Mouse (Mus musculus): ENCODE measurements around the gene Hoxd10. TPM values are rescaled to one million over a fixed set of nuclear protein-coding genes. Genes with fewer than 3 reads are reported as not detected.

Hoxd10 gene
- total and polyA plus RNA-seq, 3 experiments, result not detected

- H3K4me1 ChIP-seq (ENCODE audit: control insufficient read depth, insufficient read depth, low read length), result no peaks in the 10 kb centered on the region
- no peak overlapping the region for H3K27ac ChIP-seq
- H3K4me3 ChIP-seq, result no peak overlapping the region
- H3K9ac ChIP-seq (ENCODE audit: low read depth, low read length), result no peak overlapping the region
- no peak for TF ChIP-seq EP300 (IDR thresholded peaks at IDR 0.05; ENCODE audit: insufficient read depth, low read depth, low read length)
- no peak for TF ChIP-seq POLR2A (IDR thresholded peaks at IDR 0.05; ENCODE audit: insufficient read depth, low read depth, low read length)
- DNase-seq, result no peak
- H3K36me3 ChIP-seq (ENCODE audit: control insufficient read depth, insufficient read depth, low read length), result no peaks in the 10 kb centered on the region
- WGBS, result 16% methylated on average over 17 of the region's 17 CpGs
- intact Hi-C loops (cut with DNase I), result loop anchor here (2.0 kb wide), 1 partner anchor 353 kb away; no protein-coding TSS in a partner anchor
- no peaks in the 10 kb centered on the region for H3K79me2 ChIP-seq (replicated peaks; ENCODE audit: control insufficient read depth, insufficient read depth, low read length)
- H3K27me3 ChIP-seq (ENCODE audit: control insufficient read depth, insufficient read depth, low read length), result peaks cover 31% of the 10 kb centered on the region
Measured at GRCm38 (mm10) chr2:74653781-74654535, 37.8 kb upstream of the Hoxd10 start.

- H3K4me3 ChIP-seq, result no peak overlapping the region
- H3K79me2 ChIP-seq (replicated peaks; ENCODE audit: control insufficient read depth, insufficient read depth, low read length), result no peaks in the 10 kb centered on the region
- no peak for DNase-seq
- H3K36me3 ChIP-seq (ENCODE audit: control insufficient read depth, insufficient read depth, low read length), result no peaks in the 10 kb centered on the region
- no peak overlapping the region for H3K9ac ChIP-seq (ENCODE audit: low read depth, low read length)
- H3K27ac ChIP-seq, result no peak overlapping the region
- WGBS, result 9% methylated on average over 20 of the region's 20 CpGs
- no peaks in the 10 kb centered on the region for H3K4me1 ChIP-seq (ENCODE audit: control insufficient read depth, insufficient read depth, low read length)
- TF ChIP-seq EP300 (IDR thresholded peaks at IDR 0.05; ENCODE audit: insufficient read depth, low read depth, low read length), result no peak
- peaks cover 38% of the 10 kb centered on the region for H3K27me3 ChIP-seq (ENCODE audit: control insufficient read depth, insufficient read depth, low read length)
- intact Hi-C loops (cut with DNase I), result loop anchor here (2.0 to 5.0 kb wide), 2 partner anchors 78 to 354 kb away; partner anchors contain the start of gene Lnpk
Measured at GRCm38 (mm10) chr2:74654743-74655419, 36.8 kb upstream of the Hoxd10 start.

GRCm38 (mm10) chr2:74655420-74655781 is 36.3 kb upstream of the Hoxd10 start:
- no peak for DNase-seq
- Histone ChIP-seq H3K4me3 (no peak overlapping the region), H3K4me1 (ENCODE audit: control insufficient read depth, insufficient read depth, low read length) (no peaks in the 10 kb centered on the region), H3K9ac (ENCODE audit: low read depth, low read length) (no peak overlapping the region), H3K36me3 (ENCODE audit: control insufficient read depth, insufficient read depth, low read length) (no peaks in the 10 kb centered on the region), H3K27ac (no peak overlapping the region), H3K79me2 (replicated peaks; ENCODE audit: control insufficient read depth, insufficient read depth, low read length) (no peaks in the 10 kb centered on the region), H3K27me3 (ENCODE audit: control insufficient read depth, insufficient read depth, low read length) (peaks cover 37% of the 10 kb centered on the region)
- TF ChIP-seq CTCF (IDR thresholded peaks at IDR 0.05) (peak; percentile 65), POLR2A (IDR thresholded peaks at IDR 0.05; ENCODE audit: insufficient read depth, low read depth, low read length) (no peak), EP300 (IDR thresholded peaks at IDR 0.05; ENCODE audit: insufficient read depth, low read depth, low read length) (no peak)
- WGBS, result 2% methylated on average over 43 of the region's 47 CpGs
- intact Hi-C loops (cut with DNase I), result loop anchor here (2.0 to 5.0 kb wide), 2 partner anchors 78 to 355 kb away; partner anchors contain the start of gene Lnpk

- Histone ChIP-seq H3K27me3 (ENCODE audit: control insufficient read depth, insufficient read depth, low read length) (peaks cover 40% of the 10 kb centered on the region), H3K79me2 (replicated peaks; ENCODE audit: control insufficient read depth, insufficient read depth, low read length) (no peaks in the 10 kb centered on the region), H3K4me3 (no peak overlapping the region), H3K36me3 (ENCODE audit: control insufficient read depth, insufficient read depth, low read length) (no peaks in the 10 kb centered on the region), H3K9ac (ENCODE audit: low read depth, low read length) (no peak overlapping the region), H3K4me1 (ENCODE audit: control insufficient read depth, insufficient read depth, low read length) (no peaks in the 10 kb centered on the region), H3K27ac (no peak overlapping the region)
- intact Hi-C loops (cut with DNase I), result loop anchor here (2.0 to 5.0 kb wide), 2 partner anchors 79 to 355 kb away; partner anchors contain the start of gene Lnpk
- no peak for DNase-seq
- 3% methylated on average over 68 of the region's 69 CpGs for WGBS
- TF ChIP-seq EP300 (IDR thresholded peaks at IDR 0.05; ENCODE audit: insufficient read depth, low read depth, low read length), result no peak
- TF ChIP-seq CTCF (IDR thresholded peaks at IDR 0.05), result no peak
- TF ChIP-seq POLR2A (IDR thresholded peaks at IDR 0.05; ENCODE audit: insufficient read depth, low read depth, low read length), result no peak
Measured at GRCm38 (mm10) chr2:74655821-74656631, 35.7 kb upstream of the Hoxd10 start.

GRCm38 (mm10) chr2:74656632-74657021 is 35.1 kb upstream of the Hoxd10 start:
- Histone ChIP-seq H3K9ac (ENCODE audit: low read depth, low read length) (no peak overlapping the region), H3K79me2 (replicated peaks; ENCODE audit: control insufficient read depth, insufficient read depth, low read length) (no peaks in the 10 kb centered on the region), H3K4me3 (no peak overlapping the region), H3K4me1 (ENCODE audit: control insufficient read depth, insufficient read depth, low read length) (no peaks in the 10 kb centered on the region), H3K27me3 (ENCODE audit: control insufficient read depth, insufficient read depth, low read length) (peaks cover 43% of the 10 kb centered on the region), H3K27ac (no peak overlapping the region), H3K36me3 (ENCODE audit: control insufficient read depth, insufficient read depth, low read length) (no peaks in the 10 kb centered on the region)
- WGBS, result 11% methylated on average over 4 of the region's 4 CpGs
- no peak for DNase-seq
- no peak for TF ChIP-seq CTCF (IDR thresholded peaks at IDR 0.05)
- TF ChIP-seq POLR2A (IDR thresholded peaks at IDR 0.05; ENCODE audit: insufficient read depth, low read depth, low read length), result no peak
- no peak for TF ChIP-seq EP300 (IDR thresholded peaks at IDR 0.05; ENCODE audit: insufficient read depth, low read depth, low read length)
- intact Hi-C loops (cut with DNase I), result loop anchor here (5.0 kb wide), 1 partner anchor 79 kb away; the partner anchor contains the start of gene Lnpk

Data from heart, adult 2 months (tissue).